In genomic region chr14:119781111-119781510, GRCm38 (mm10) we compare ENCODE assay signal across 27 mouse cellular contexts.
A peak's percentile ranks its signal among the peaks of the same experiment; 100 is the strongest.
DNase-seq lines count a peak whose midpoint lies in the region; ATAC-seq and TF ChIP-seq lines count a peak whose summit lies in the region.
"Had no signal": no experiment of that assay in that cellular context is flagged by ENCODE, and none has a peak within 500 bp of the region (broad histone marks: within the 10 kb centered on the region; RNA-seq: fewer than 3 reads in every experiment).

No protein-coding gene starts in this region.

- no peak overlapping the region for H3K4me3 ChIP-seq in forebrain, postnatal 0 days (ENCODE audit: low read depth, low read length)
- no peak overlapping the region for H3K4me3 ChIP-seq in hindbrain, embryonic 12.5 days
- H3K4me3 ChIP-seq: embryonic facial prominence, embryonic 13.5 days; heart, embryonic 15.5 days; kidney, embryonic 15.5 days; limb, embryonic 10.5 days; limb, embryonic 15.5 days; liver, embryonic 13.5 days had no signal

- no peak overlapping the region for H3K4me2 ChIP-seq in forebrain, postnatal 0 days (ENCODE audit: low read depth)
- no peak overlapping the region for H3K4me2 ChIP-seq in hindbrain, embryonic 12.5 days (replicated peaks)
- H3K4me2 ChIP-seq: embryonic facial prominence, embryonic 13.5 days; heart, embryonic 15.5 days; kidney, embryonic 15.5 days; limb, embryonic 15.5 days; liver, embryonic 13.5 days had no signal

- 83% methylated on average over 1 of the region's 1 CpGs for WGBS in forebrain, postnatal 0 days
- 93% methylated on average over 1 of the region's 1 CpGs for WGBS in hindbrain, embryonic 12.5 days

- no peaks in the 10 kb centered on the region for H3K27me3 ChIP-seq in forebrain, postnatal 0 days (ENCODE audit: insufficient read depth, low read length)
- no peaks in the 10 kb centered on the region for H3K27me3 ChIP-seq in hindbrain, embryonic 12.5 days
- H3K27me3 ChIP-seq: CH12.LX; embryonic facial prominence, embryonic 13.5 days; heart, embryonic 15.5 days; kidney, embryonic 15.5 days; limb, embryonic 15.5 days; liver, embryonic 13.5 days had no signal

- no peaks in the 10 kb centered on the region for H3K9me3 ChIP-seq in forebrain, postnatal 0 days (ENCODE audit: low read length)
- no peaks in the 10 kb centered on the region for H3K9me3 ChIP-seq in hindbrain, embryonic 12.5 days (replicated peaks)
- H3K9me3 ChIP-seq: embryonic facial prominence, embryonic 13.5 days; heart, embryonic 15.5 days; kidney, embryonic 15.5 days; limb, embryonic 10.5 days; limb, embryonic 15.5 days; liver, embryonic 13.5 days had no signal

- 0 out of 2 replicates have a peak overlapping the region, but pooled peaks have one; percentile 40 for H3K27ac ChIP-seq in forebrain, postnatal 0 days (ENCODE audit: low read depth, low read length)
- H3K27ac ChIP-seq in hindbrain, embryonic 12.5 days, result no peak overlapping the region
- H3K27ac ChIP-seq: embryonic facial prominence, embryonic 13.5 days; heart, embryonic 15.5 days; kidney, embryonic 15.5 days; limb, embryonic 10.5 days; limb, embryonic 15.5 days; liver, embryonic 13.5 days had no signal

- H3K36me3 ChIP-seq in forebrain, postnatal 0 days (ENCODE audit: insufficient read depth), result no peaks in the 10 kb centered on the region
- H3K36me3 ChIP-seq in hindbrain, embryonic 12.5 days, result no peaks in the 10 kb centered on the region
- H3K36me3 ChIP-seq: embryonic facial prominence, embryonic 13.5 days; heart, embryonic 15.5 days; kidney, embryonic 15.5 days; limb, embryonic 10.5 days; limb, embryonic 15.5 days; liver, embryonic 13.5 days had no signal

- H3K4me1 ChIP-seq in forebrain, postnatal 0 days (ENCODE audit: insufficient read depth), result no peaks in the 10 kb centered on the region
- H3K4me1 ChIP-seq in hindbrain, embryonic 12.5 days, result no peaks in the 10 kb centered on the region
- H3K4me1 ChIP-seq: embryonic facial prominence, embryonic 13.5 days; heart, embryonic 15.5 days; kidney, embryonic 15.5 days; limb, embryonic 10.5 days; limb, embryonic 15.5 days; liver, embryonic 13.5 days had no signal

- ATAC-seq in forebrain, postnatal 0 days, result peak; percentile 87
- ATAC-seq in cerebellum, adult (ENCODE audit: insufficient number of reproducible peaks, low FRiP score, low TSS enrichment), result no peak
- no peak for ATAC-seq in hindbrain, embryonic 12.5 days (ENCODE audit: low FRiP score)
- ATAC-seq: midbrain, embryonic 16.5 days had no signal

- no peak for TF ChIP-seq CTCF in forebrain, postnatal 0 days (IDR thresholded peaks at IDR 0.05; ENCODE audit: low read depth)

- no peak overlapping the region for H3K9ac ChIP-seq in forebrain, postnatal 0 days
- no peak overlapping the region for H3K9ac ChIP-seq in hindbrain, embryonic 12.5 days
- H3K9ac ChIP-seq: embryonic facial prominence, embryonic 13.5 days; heart, embryonic 15.5 days; kidney, embryonic 15.5 days; limb, embryonic 15.5 days; liver, embryonic 13.5 days had no signal

- DNase-seq in layer of hippocampus, adult 11-12 months (ENCODE audit: low spot score), result peak; percentile 49
- no peak for DNase-seq in layer of hippocampus, postnatal 25 days (ENCODE audit: extremely low spot score in 1 of 2, low spot score in 1 of 2)
- peak; percentile 58 for DNase-seq in forebrain, postnatal 0 days
- DNase-seq in layer of hippocampus, adult 9-10 months (ENCODE audit: low spot score), result peak; percentile 55
- no peak for DNase-seq in retina, embryonic 14.5 days (ENCODE audit: low spot score)
- DNase-seq: adrenal gland, adult 8-10 months; cerebellum, adult 11-12 months; cerebellum, adult 9-11 months; gastrocnemius, postnatal 10 days; kidney, adult 11 months; kidney, postnatal 25 days; liver, embryonic 13.5 days; lung, adult 2 months; lung, postnatal 14 days; right cerebral cortex, adult 18-20 months; spleen, adult 18-20 months; thymus, adult 18-20 months; thymus, postnatal 25 days had no signal

Comparison
In these comparisons a context has a peak if more than half of its experiments do, and no peak if none do; other contexts are left out.
1. DNase-seq: peak in layer of hippocampus, adult 11-12 months (single experiment), forebrain, postnatal 0 days (single experiment) and layer of hippocampus, adult 9-10 months (single experiment); none in layer of hippocampus, postnatal 25 days (0 of 2) and retina, embryonic 14.5 days (single experiment).